Mouse (Mus musculus) cortical plate, adult 2 months (tissue): ENCODE data around the gene Suz12. TPM values are rescaled to one million over a fixed set of nuclear protein-coding genes. Genes with fewer than 3 reads are reported as not detected.
A peak's percentile ranks its signal among the peaks of the same experiment; 100 is the strongest.

Source experiments
- H3K27ac ChIP-seq: fragments of 200-500 bp; 2 replicates; pipeline ENCODE4 v1.5.1; 2012; ENCODE audit warnings: low read length, control low read depth, inconsistent platforms; ENCODE audit not compliant: insufficient read depth
- H3K4me1 ChIP-seq: fragments of 200-500 bp; 2 replicates; pipeline ENCODE4 v1.6.1; 2011; ENCODE audit warnings: low read length; ENCODE audit not compliant: control insufficient read depth, insufficient read depth
- H3K4me3 ChIP-seq: fragments of 200-500 bp; 2 replicates; pipeline ENCODE4 v1.5.1; 2011; ENCODE audit warnings: mild to moderate bottlenecking, low read length, control low read depth; ENCODE audit not compliant: insufficient read depth
- CTCF ChIP-seq: fragments of 200-500 bp; IDR thresholded peaks from 2 replicates; pipeline ENCODE4 v1.5.1; 2011; ENCODE audit warnings: mild to moderate bottlenecking, control low read depth, low read length; ENCODE audit not compliant: insufficient read depth; ENCODE audit errors: extremely low read depth
- POLR2A ChIP-seq: fragments of 200-500 bp; IDR thresholded peaks from 2 replicates; pipeline ENCODE4 v1.6.1; 2011; ENCODE audit warnings: mild to moderate bottlenecking, low read length, control low read depth; ENCODE audit not compliant: insufficient read depth; ENCODE audit errors: extremely low read depth
- polyA plus RNA-seq: library from polyadenylated mRNA; depleted of rRNA; stranded (reverse); fragments of >200 nt; gene quantifications from 2 replicates; pipeline ENCODE4 v1.2.3, GENCODE M21; 2012

Gene Suz12
- polyA plus RNA-seq, 1 experiment = 16.6 TPM

DNA sequence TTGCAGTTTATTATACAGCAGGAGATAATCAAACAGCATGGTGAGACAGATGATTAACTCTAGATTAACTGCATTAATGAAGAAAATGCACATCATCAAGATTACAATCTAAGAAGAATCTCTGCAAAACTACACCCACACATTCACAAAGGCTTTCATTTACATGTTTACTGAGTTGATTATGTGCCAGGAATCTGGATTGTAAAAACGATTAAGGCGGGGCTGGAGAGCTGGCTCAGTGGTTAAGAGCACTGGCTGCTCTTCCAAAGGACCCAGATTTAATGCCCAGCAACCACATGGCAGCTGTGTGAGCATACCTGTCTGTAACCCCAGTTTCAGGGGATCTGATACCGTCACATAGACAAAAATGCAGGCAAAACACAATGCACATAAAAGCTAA lies 76.9 kb downstream of the Suz12 start:
- no peak overlapping the region for H3K4me3 ChIP-seq
- TF ChIP-seq CTCF (no peak), POLR2A (no peak)
- no peaks in the 10 kb centered on the region; the same call in 1 of the 2 replicates for H3K4me1 ChIP-seq
- H3K27ac ChIP-seq = no peak overlapping the region

DNA sequence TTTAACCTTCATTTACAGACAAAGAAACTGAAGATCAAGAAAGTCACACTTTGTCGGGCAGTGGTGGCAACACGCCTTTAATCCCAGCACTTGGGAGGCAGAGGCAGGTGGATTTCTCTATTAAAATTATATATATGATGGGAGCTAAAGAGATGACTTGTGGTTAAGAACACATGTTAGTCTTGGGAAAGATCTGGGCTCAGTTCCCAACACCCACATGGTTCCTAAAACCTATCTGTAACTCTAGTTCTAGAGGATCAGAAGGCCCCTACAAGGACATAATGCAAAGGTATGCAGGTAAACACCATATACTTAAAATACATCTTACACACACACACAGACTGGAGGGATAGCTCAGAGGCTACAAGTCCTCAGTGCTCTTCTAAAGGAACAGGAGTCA lies 78.1 kb downstream of the Suz12 start:
- no peak for TF ChIP-seq CTCF
- no peak for TF ChIP-seq POLR2A
- no peaks in the 10 kb centered on the region; the same call in 1 of the 2 replicates for H3K4me1 ChIP-seq
- H3K27ac ChIP-seq = no peak overlapping the region
- no peak overlapping the region for H3K4me3 ChIP-seq

DNA sequence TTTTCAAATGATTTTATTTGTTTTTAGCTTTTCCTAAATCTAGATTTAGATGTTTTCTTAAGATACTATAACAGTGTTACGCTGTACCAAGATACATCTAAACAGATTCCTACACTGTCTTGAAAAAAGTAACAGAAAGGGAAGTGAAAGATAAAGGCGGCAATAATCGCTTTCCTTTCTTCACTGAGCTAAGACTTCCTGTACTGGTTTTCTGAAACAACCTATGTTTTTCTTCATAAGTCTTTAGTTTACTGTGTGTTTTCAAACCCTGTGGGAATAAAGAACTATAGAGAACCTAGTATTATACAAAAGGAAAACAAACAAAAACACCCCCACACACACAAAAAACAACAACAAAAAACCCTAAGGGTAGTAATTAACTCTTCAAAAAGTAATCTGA lies 79.5 kb downstream of the Suz12 start:
- Histone ChIP-seq H3K4me3 (no peak overlapping the region), H3K27ac (no peak overlapping the region), H3K4me1 (no peaks in the 10 kb centered on the region; the same call in 1 of the 2 replicates)
- TF ChIP-seq POLR2A (no peak), CTCF (no peak)

GRCm38 (mm10) chr11:80075608-80076277 lies 82.8 kb downstream of the Suz12 start:
- Histone ChIP-seq H3K4me3 (no peak overlapping the region), H3K4me1 (no peaks in the 10 kb centered on the region; the same call in 1 of the 2 replicates), H3K27ac (no peak overlapping the region)
- no peak for TF ChIP-seq POLR2A
- no peak for TF ChIP-seq CTCF

DNA sequence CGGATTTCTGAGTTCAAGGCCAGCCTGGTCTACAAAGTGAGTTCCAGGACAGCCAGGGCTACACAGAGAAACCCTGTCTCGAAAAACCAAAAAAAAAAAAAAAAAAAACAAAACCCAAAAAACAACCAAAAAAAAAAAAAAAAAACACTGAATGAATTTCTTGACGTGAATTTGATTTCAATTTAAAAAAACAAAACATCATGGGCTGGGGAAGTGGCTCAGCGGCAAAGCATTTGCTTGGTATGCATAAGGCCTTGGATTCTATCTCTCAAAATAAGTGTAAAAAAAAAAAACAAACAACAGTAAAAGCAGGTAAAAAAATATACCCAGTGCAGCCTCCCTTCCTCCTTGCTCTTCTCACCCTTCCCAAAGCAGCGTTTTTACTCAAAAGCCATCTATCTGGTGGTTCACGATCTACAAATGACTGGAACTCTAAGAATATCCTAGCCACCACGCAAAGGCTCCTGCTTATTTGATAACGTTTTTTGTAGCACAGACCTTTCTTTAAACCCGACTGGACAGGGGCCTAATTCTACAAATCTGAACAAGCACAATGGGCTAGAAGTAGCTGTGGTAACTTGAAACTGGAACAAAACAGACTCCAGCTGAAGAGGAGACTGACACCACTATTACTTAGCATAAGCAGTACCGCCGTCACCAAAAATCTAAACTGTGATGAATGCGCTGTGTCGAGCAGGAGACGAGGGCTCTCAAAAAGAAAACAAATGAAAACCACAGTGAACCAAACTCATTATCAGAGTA lies 85.1 kb downstream of the Suz12 start:
- no peak overlapping the region for H3K27ac ChIP-seq
- TF ChIP-seq POLR2A (no peak), CTCF (no peak)
- peaks cover 4% of the 10 kb centered on the region; the same call in 1 of the 2 replicates for H3K4me1 ChIP-seq
- no peak overlapping the region for H3K4me3 ChIP-seq

- H3K4me1 ChIP-seq = peaks cover 4% of the 10 kb centered on the region; the same call in 1 of the 2 replicates
- H3K4me3 ChIP-seq = no peak overlapping the region
- TF ChIP-seq CTCF (no peak), POLR2A (no peak)
- no peak overlapping the region; the same call in 1 of the 2 replicates for H3K27ac ChIP-seq
Measured at GRCm38 (mm10) chr11:80078831-80079230, 85.9 kb downstream of the Suz12 start.

- no peak overlapping the region for H3K27ac ChIP-seq
- no peak for TF ChIP-seq CTCF
- no peak for TF ChIP-seq POLR2A
- H3K4me3 ChIP-seq = peak overlapping the region; percentile 65; the same call in 1 of the 2 replicates
- H3K4me1 ChIP-seq = peaks cover 4% of the 10 kb centered on the region; the same call in 1 of the 2 replicates
Measured at GRCm38 (mm10) chr11:80079751-80080150, 86.8 kb downstream of the Suz12 start.

DNA sequence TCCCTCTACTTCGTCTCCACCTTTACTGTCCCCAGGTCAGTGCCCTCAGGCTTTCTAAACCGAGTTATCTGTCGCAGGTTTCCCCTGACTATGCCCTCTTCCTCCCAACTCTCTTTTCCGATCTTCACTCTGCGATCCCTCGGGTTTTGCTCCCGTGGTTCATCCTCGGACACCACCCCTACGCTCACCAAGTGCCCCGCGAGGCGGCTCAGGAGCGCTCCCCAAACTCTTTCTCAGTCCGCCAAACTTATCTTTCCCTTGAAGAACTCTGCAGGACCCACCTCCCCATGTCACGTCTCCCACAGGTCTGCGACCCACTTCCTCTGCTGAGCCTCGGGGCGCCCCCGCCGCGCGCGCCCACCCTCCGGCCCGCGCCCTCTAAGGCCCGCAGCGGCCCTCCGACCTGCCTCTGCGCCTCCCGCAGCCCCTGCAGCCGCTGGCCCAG lies 87.5 kb downstream of the Suz12 start:
- H3K4me3 ChIP-seq = peak overlapping the region; percentile 65
- H3K27ac ChIP-seq = peak overlapping the region; percentile 71; the same call in 1 of the 2 replicates
- peaks cover 4% of the 10 kb centered on the region; the same call in 1 of the 2 replicates for H3K4me1 ChIP-seq
- TF ChIP-seq CTCF (no peak), POLR2A (no peak)

DNA sequence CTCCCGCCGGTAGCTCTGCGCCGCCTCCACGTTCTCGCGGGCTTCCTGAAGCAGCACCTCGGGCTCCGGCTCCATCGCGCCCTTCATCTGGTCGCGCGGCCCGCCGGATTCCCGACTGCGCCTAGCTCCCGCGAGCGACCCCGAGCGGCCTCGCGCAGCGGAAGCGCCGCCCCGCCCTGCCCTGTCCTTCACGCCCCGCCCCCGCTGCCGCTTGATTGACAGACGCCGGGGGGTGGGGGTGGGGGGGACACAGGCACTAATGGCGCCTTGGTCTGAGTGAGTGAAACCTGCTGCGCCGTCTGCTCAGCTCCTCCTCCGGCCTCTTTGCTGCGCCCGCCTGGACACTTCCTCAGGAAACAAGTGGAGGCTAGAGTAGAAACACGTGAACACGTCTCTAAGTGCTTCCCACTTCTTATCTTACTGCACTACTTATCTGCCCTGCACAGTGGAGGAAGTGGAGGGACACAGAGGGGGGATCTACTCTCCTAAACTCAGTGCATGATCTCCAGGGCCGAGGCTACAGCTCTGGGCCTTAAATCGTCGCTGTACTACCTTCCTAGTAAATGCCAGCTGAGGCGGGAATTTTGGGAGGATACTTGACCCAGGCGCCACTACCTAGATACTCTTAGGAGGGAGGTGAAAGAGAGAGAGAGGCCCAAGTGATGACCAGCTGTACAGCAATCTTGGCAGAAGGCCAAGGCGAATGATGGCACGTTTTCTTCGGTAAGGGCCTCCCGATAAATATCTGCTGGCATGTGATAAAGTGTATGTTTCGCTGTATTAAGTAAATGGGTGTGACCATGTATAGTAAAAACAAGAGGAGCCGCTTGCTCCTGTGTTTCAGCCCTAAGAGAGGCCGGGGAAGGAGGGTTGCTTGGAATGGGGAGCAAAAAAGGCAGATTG lies 88.2 kb downstream of the Suz12 start, which contains the start of gene Crlf3:
Gene Crlf3 (minus strand): TSS at position 166 of the 903 bp plus-strand sequence.
- H3K27ac ChIP-seq = peak within 1 kb of the TSS; percentile 71
- H3K4me1 ChIP-seq = peaks cover 4% of the 10 kb centered on the region; the same call in 1 of the 2 replicates
- peak; percentile 49; the same call in 1 of the 2 replicates for TF ChIP-seq POLR2A
- no peak for TF ChIP-seq CTCF
- H3K4me3 ChIP-seq = peak within 1 kb of the TSS; percentile 65
